9 mouse cellular contexts compared by ENCODE assay signal in genomic region chr13:24551100-24551931, GRCm38 (mm10). TPM values are rescaled to one million over a fixed set of nuclear protein-coding genes. Genes with fewer than 3 reads are reported as not detected.
A peak's percentile ranks its signal among the peaks of the same experiment; 100 is the strongest.
DNase-seq lines count a peak whose midpoint lies in the region; ATAC-seq and TF ChIP-seq lines count a peak whose summit lies in the region.
"Had no signal": no experiment of that assay in that cellular context is flagged by ENCODE, and none has a peak within 500 bp of the region (broad histone marks: within the 10 kb centered on the region; RNA-seq: fewer than 3 reads in every experiment).

No protein-coding gene starts in this region.

- H3K4me2 ChIP-seq in liver, postnatal 0 days (ENCODE audit: low read depth, low read length) = peak overlapping the region; percentile 57
- H3K4me2 ChIP-seq: limb, embryonic 12.5 days had no signal

- TF ChIP-seq CTCF in thymus, adult 2 months (IDR thresholded peaks at IDR 0.05; ENCODE audit: borderline replicate concordance, control insufficient read depth, extremely low read depth, insufficient read depth, low read length, poor library complexity) = no peak
- TF ChIP-seq CTCF in liver, postnatal 0 days (IDR thresholded peaks at IDR 0.05; ENCODE audit: low read depth) = no peak
- TF ChIP-seq CTCF in layer of hippocampus, adult 2 months (conservative IDR thresholded peaks at IDR 0.05) = no peak

- no peak for TF ChIP-seq POLR2A in thymus, adult 2 months (IDR thresholded peaks at IDR 0.05; ENCODE audit: control insufficient read depth, extremely low read depth, insufficient read depth, low read length, poor library complexity)

- 0 out of 2 replicates have a peak, but pooled peaks have one; percentile 38 for ATAC-seq in frontal cortex, adult (ENCODE audit: low TSS enrichment)
- ATAC-seq in liver, postnatal 0 days = peak; percentile 95

- TF ChIP-seq EP300 in liver, postnatal 0 days (IDR thresholded peaks at IDR 0.05; ENCODE audit: low read depth) = peak; percentile 94

- no peak overlapping the region for H3K9ac ChIP-seq in liver, postnatal 0 days (replicated peaks)
- H3K9ac ChIP-seq: limb, embryonic 12.5 days had no signal

- H3K4me1 ChIP-seq in thymus, adult 2 months (replicated peaks; ENCODE audit: control insufficient read depth, insufficient read depth, low read length) = peaks cover 51% of the 10 kb centered on the region
- H3K4me1 ChIP-seq in liver, postnatal 0 days (ENCODE audit: insufficient read depth) = peaks cover 16% of the 10 kb centered on the region; the same call in 1 of the 2 replicates

- H3K36me3 ChIP-seq in thymus, adult 2 months (ENCODE audit: control insufficient read depth, insufficient read depth, low read length) = no peaks in the 10 kb centered on the region
- no peaks in the 10 kb centered on the region for H3K36me3 ChIP-seq in liver, postnatal 0 days (replicated peaks; ENCODE audit: insufficient read depth, low read length)
- H3K36me3 ChIP-seq: limb, embryonic 12.5 days had no signal

- H3K4me3 ChIP-seq in thymus, adult 2 months (ENCODE audit: control insufficient read depth, insufficient read depth, low read length) = no peak overlapping the region
- 0 out of 2 replicates have a peak overlapping the region, but pooled peaks have one; percentile 13 for H3K4me3 ChIP-seq in liver, postnatal 0 days (ENCODE audit: low read depth, low read length)
- no peak overlapping the region for H3K4me3 ChIP-seq in layer of hippocampus, adult 2 months
- H3K4me3 ChIP-seq: limb, embryonic 12.5 days had no signal

- H3K9me3 ChIP-seq in liver, postnatal 0 days (ENCODE audit: low read length) = no peaks in the 10 kb centered on the region
- H3K9me3 ChIP-seq: limb, embryonic 12.5 days had no signal

- WGBS in thymus, adult 2 months = 64% methylated on average over 14 of the region's 14 CpGs
- 35% methylated on average over 8 of the region's 14 CpGs for WGBS in liver, postnatal 0 days (ENCODE audit: insufficient replicate concordance)

- H3K27me3 ChIP-seq in thymus, adult 2 months (ENCODE audit: control insufficient read depth, insufficient read depth, low read length) = no peaks in the 10 kb centered on the region
- no peaks in the 10 kb centered on the region for H3K27me3 ChIP-seq in liver, postnatal 0 days (ENCODE audit: insufficient read depth, low read length)
- H3K27me3 ChIP-seq: limb, embryonic 12.5 days had no signal

- H3K27ac ChIP-seq in thymus, adult 2 months (ENCODE audit: control insufficient read depth, insufficient read depth, low read length) = 0 out of 2 replicates have a peak overlapping the region, but pooled peaks have one; percentile 6
- H3K27ac ChIP-seq in liver, postnatal 0 days (ENCODE audit: low read depth) = peak overlapping the region; percentile 68
- H3K27ac ChIP-seq in layer of hippocampus, adult 2 months = no peak overlapping the region
- H3K27ac ChIP-seq: limb, embryonic 12.5 days had no signal

- DNase-seq in frontal cortex, postnatal 36 days (ENCODE audit: low spot score in 2 of 2) = no peak
- no peak for DNase-seq in thymus, adult 2 months
- no peak for DNase-seq in thymus, adult 18-20 months
- DNase-seq in liver, postnatal 0 days = peak; percentile 63
- no peak for DNase-seq in layer of hippocampus, postnatal 10 days (ENCODE audit: low spot score in 2 of 2)
- DNase-seq in layer of hippocampus, adult 2 months (ENCODE audit: low spot score in 2 of 2) = no peak
- DNase-seq in cerebellum, postnatal 36 days = no peak

RNA-seq across cellular contexts. Expression of gene Ripor2, which starts 30.7 kb away (rescaled TPM):
- polyA plus RNA-seq in thymus, adult 2 months (2012; rRNA removed) = 34.3 and 36.5 TPM in 2 replicates
- polyA plus RNA-seq in liver, postnatal 0 days (2015; fragmentation: Nextera tagmentation; extraction: Ambion mirVana) = 3.7 and 3.8 TPM in 2 replicates
- total RNA-seq in layer of hippocampus, postnatal 10 days (2021) = 10 to 100 TPM; 70.4 to 73.3 TPM
- total RNA-seq in layer of hippocampus, adult 2 months (2021) = 10 to 100 TPM; 72.0 to 77.6 TPM
